Mouse (Mus musculus) testis, adult 2 months (tissue): ENCODE results near the gene Golgb1. TPM values are rescaled to one million over a fixed set of nuclear protein-coding genes. Genes with fewer than 3 reads are reported as not detected.
A peak's percentile ranks its signal among the peaks of the same experiment; 100 is the strongest.

Experiments
- H3K27ac ChIP-seq: fragments of 200-500 bp; 2 replicates; pipeline ENCODE4 v1.5.1; 2012; ENCODE audit warnings: low read depth, low read length; ENCODE audit not compliant: control insufficient read depth, insufficient read depth
- H3K27me3 ChIP-seq: fragments of 200-500 bp; 2 replicates; pipeline ENCODE4 v1.6.1; 2012; ENCODE audit warnings: mild to moderate bottlenecking, low read length, moderate library complexity; ENCODE audit not compliant: control insufficient read depth, insufficient read depth
- H3K36me3 ChIP-seq: fragments of 200-500 bp; 2 replicates; pipeline ENCODE4 v1.6.1; 2012; ENCODE audit warnings: mild to moderate bottlenecking, low read length; ENCODE audit not compliant: control insufficient read depth, insufficient read depth
- H3K4me1 ChIP-seq: fragments of 200-500 bp; 2 replicates; pipeline ENCODE4 v1.6.1; 2012; ENCODE audit warnings: low read length; ENCODE audit not compliant: control insufficient read depth, insufficient read depth
- H3K4me3 ChIP-seq: fragments of 200-500 bp; 2 replicates; pipeline ENCODE4 v1.5.1; 2012; ENCODE audit warnings: low read depth, mild to moderate bottlenecking, low read length, moderate library complexity, mixed read lengths; ENCODE audit not compliant: control insufficient read depth
- CTCF ChIP-seq: fragments of 200-500 bp; IDR thresholded peaks from 2 replicates; pipeline ENCODE4 v1.5.1; 2012; ENCODE audit warnings: low read depth, mild to moderate bottlenecking, inconsistent platforms, low read length, moderate library complexity; ENCODE audit not compliant: control insufficient read depth, insufficient read depth, insufficient replicate concordance
- POLR2A ChIP-seq: fragments of 200-500 bp; IDR thresholded peaks from 2 replicates; pipeline ENCODE4 v1.6.1; 2012; ENCODE audit warnings: low read depth, mild to moderate bottlenecking, inconsistent platforms, low read length, moderate library complexity; ENCODE audit not compliant: control insufficient read depth
- polyA plus RNA-seq: library from polyadenylated mRNA; depleted of rRNA; stranded (reverse); fragments of >200 nt; gene quantifications from 2 replicates; pipeline ENCODE4 v1.2.3, GENCODE M21; 2012

The Golgb1 gene
- polyA plus RNA-seq, 1 experiment: 49.1 TPM

- H3K36me3 ChIP-seq: no peaks in the 10 kb centered on the region; the same call in 1 of the 2 replicates
- no peaks in the 10 kb centered on the region; the same call in 1 of the 2 replicates for H3K4me1 ChIP-seq
- H3K27me3 ChIP-seq: no peaks in the 10 kb centered on the region
- TF ChIP-seq POLR2A (no peak), CTCF (no peak)
- H3K4me3 ChIP-seq: no peak overlapping the region
- H3K27ac ChIP-seq: no peak overlapping the region
These were observed 5.5 kb upstream of the Golgb1 start for GRCm38 (mm10) chr16:36869442-36869841.

GRCm38 (mm10) chr16:36875276-36875851, 424 bp downstream of the Golgb1 start:
- Histone ChIP-seq H3K27me3 (no peaks in the 10 kb centered on the region), H3K4me3 (peak overlapping the region; percentile 96), H3K36me3 (no peaks in the 10 kb centered on the region), H3K27ac (peak overlapping the region; percentile 93), H3K4me1 (peaks cover 2% of the 10 kb centered on the region)
- TF ChIP-seq CTCF: no peak
- no peak for TF ChIP-seq POLR2A

- Histone ChIP-seq H3K4me1 (peaks cover 2% of the 10 kb centered on the region), H3K4me3 (peak overlapping the region; percentile 62; the same call in 1 of the 2 replicates), H3K27ac (no peak overlapping the region), H3K36me3 (no peaks in the 10 kb centered on the region), H3K27me3 (no peaks in the 10 kb centered on the region)
- TF ChIP-seq POLR2A (no peak), CTCF (no peak)
These were observed 2.4 kb downstream of the Golgb1 start for GRCm38 (mm10) chr16:36877316-36877715.

GRCm38 (mm10) chr16:36882737-36883343, 7.9 kb downstream of the Golgb1 start:
- H3K27ac ChIP-seq: no peak overlapping the region
- TF ChIP-seq CTCF (no peak), POLR2A (no peak)
- H3K4me3 ChIP-seq: no peak overlapping the region
- no peaks in the 10 kb centered on the region for H3K36me3 ChIP-seq
- H3K4me1 ChIP-seq: peaks cover 2% of the 10 kb centered on the region; the same call in 1 of the 2 replicates
- no peaks in the 10 kb centered on the region for H3K27me3 ChIP-seq

GRCm38 (mm10) chr16:36884881-36885280, 9.9 kb downstream of the Golgb1 start:
- H3K4me3 ChIP-seq: no peak overlapping the region
- no peaks in the 10 kb centered on the region for H3K27me3 ChIP-seq
- no peaks in the 10 kb centered on the region for H3K4me1 ChIP-seq
- no peak overlapping the region for H3K27ac ChIP-seq
- TF ChIP-seq POLR2A: no peak
- TF ChIP-seq CTCF: no peak; the same call in 1 of the 2 replicates
- no peaks in the 10 kb centered on the region for H3K36me3 ChIP-seq

GRCm38 (mm10) chr16:36885912-36886311, 11.0 kb downstream of the Golgb1 start:
- no peak overlapping the region for H3K4me3 ChIP-seq
- H3K4me1 ChIP-seq: no peaks in the 10 kb centered on the region
- no peak for TF ChIP-seq CTCF
- TF ChIP-seq POLR2A: no peak
- H3K36me3 ChIP-seq: no peaks in the 10 kb centered on the region
- H3K27me3 ChIP-seq: no peaks in the 10 kb centered on the region
- H3K27ac ChIP-seq: no peak overlapping the region

GRCm38 (mm10) chr16:36887546-36887945, 12.6 kb downstream of the Golgb1 start:
- Histone ChIP-seq H3K27ac (no peak overlapping the region), H3K36me3 (no peaks in the 10 kb centered on the region), H3K4me1 (no peaks in the 10 kb centered on the region), H3K27me3 (no peaks in the 10 kb centered on the region), H3K4me3 (no peak overlapping the region)
- TF ChIP-seq POLR2A (no peak), CTCF (no peak)
